Mouse (Mus musculus): ENCODE measurements around the gene Nsun5. TPM values are rescaled to one million over a fixed set of nuclear protein-coding genes. Genes with fewer than 3 reads are reported as not detected.
A peak's percentile ranks its signal among the peaks of the same experiment; 100 is the strongest.

Gene Nsun5
- polyA plus RNA-seq, 1 experiment from 2014 or later, result 35.3 TPM

GRCm38 (mm10) chr5:135376341-135376740 lies 6.6 kb downstream of the Nsun5 start:
- Histone ChIP-seq H3K9ac (replicated peaks) (no peak overlapping the region), H3K4me2 (replicated peaks) (no peak overlapping the region), H3K27me3 (no peaks in the 10 kb centered on the region), H3K4me1 (no peaks in the 10 kb centered on the region), H3K36me3 (peaks cover 97% of the 10 kb centered on the region), H3K9me3 (no peaks in the 10 kb centered on the region), H3K4me3 (no peak overlapping the region), H3K27ac (replicated peaks) (no peak overlapping the region)
- ATAC-seq (ENCODE audit: low FRiP score, low read depth), result no peak
- 56% methylated on average over 2 of the region's 2 CpGs for WGBS

DNA sequence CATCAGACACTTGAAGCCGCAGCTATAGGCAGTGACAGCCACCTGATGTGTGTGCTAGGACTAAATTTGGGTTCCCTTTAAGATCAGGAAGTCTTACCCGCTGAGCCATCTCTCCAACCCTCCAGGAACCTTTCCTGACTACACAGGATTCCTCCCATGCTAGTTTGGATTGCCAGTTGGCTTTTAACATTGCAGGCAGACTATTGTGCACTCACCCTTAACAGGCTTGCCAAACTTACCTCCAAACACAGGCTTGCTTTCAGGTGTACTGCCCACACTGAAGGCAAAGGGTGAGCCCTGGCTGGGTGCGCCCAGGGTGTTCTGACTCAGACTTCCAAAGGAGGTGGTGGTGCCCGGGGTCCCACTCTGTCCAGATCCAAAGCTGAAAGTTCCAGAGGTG lies 10.9 kb downstream of the Nsun5 start:
- ATAC-seq (ENCODE audit: low FRiP score, low read depth), result no peak
- Histone ChIP-seq H3K9ac (replicated peaks) (no peak overlapping the region), H3K4me3 (no peak overlapping the region), H3K36me3 (peaks cover 100% of the 10 kb centered on the region), H3K4me2 (replicated peaks) (no peak overlapping the region), H3K4me1 (no peaks in the 10 kb centered on the region), H3K27ac (replicated peaks) (no peak overlapping the region), H3K9me3 (no peaks in the 10 kb centered on the region), H3K27me3 (no peaks in the 10 kb centered on the region)
- 92% methylated on average over 4 of the region's 4 CpGs for WGBS

GRCm38 (mm10) chr5:135381356-135381925 lies 11.7 kb downstream of the Nsun5 start:
- no peaks in the 10 kb centered on the region for H3K9me3 ChIP-seq
- 91% methylated on average over 10 of the region's 10 CpGs for WGBS
- peaks cover 96% of the 10 kb centered on the region for H3K36me3 ChIP-seq
- H3K9ac ChIP-seq (replicated peaks), result no peak overlapping the region
- H3K4me1 ChIP-seq, result no peaks in the 10 kb centered on the region
- no peak overlapping the region for H3K4me3 ChIP-seq
- no peak for ATAC-seq (ENCODE audit: low FRiP score, low read depth)
- H3K4me2 ChIP-seq (replicated peaks), result no peak overlapping the region
- no peaks in the 10 kb centered on the region for H3K27me3 ChIP-seq
- no peak overlapping the region for H3K27ac ChIP-seq (replicated peaks)

GRCm38 (mm10) chr5:135382746-135383145 lies 13.0 kb downstream of the Nsun5 start:
- Histone ChIP-seq H3K4me3 (no peak overlapping the region), H3K36me3 (peaks cover 96% of the 10 kb centered on the region), H3K9me3 (no peaks in the 10 kb centered on the region), H3K9ac (replicated peaks) (no peak overlapping the region), H3K27ac (replicated peaks) (no peak overlapping the region), H3K4me2 (replicated peaks) (no peak overlapping the region), H3K27me3 (no peaks in the 10 kb centered on the region), H3K4me1 (no peaks in the 10 kb centered on the region)
- 94% methylated on average over 7 of the region's 7 CpGs for WGBS
- ATAC-seq (ENCODE audit: low FRiP score, low read depth), result no peak

DNA sequence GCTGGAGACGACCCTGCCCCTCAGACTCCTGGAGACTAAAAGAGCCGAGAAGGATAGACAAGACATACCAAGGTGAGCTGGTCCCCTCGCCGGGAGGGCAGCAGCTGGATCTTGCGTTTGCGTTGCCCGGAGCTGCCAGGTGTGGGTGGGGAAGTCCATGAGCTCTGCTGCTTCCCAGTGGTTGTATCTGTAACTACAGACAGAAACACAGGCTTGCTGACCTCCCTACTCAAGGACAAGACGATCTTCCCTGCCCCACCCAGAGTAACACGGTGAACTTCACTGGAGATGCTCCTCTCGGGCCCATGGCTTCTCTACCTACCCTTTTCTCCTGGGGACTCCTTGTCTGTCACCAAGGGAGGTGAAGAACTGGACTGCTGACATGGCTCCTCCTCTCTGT lies 14.0 kb downstream of the Nsun5 start:
- no peak overlapping the region for H3K4me2 ChIP-seq (replicated peaks)
- 89% methylated on average over 10 of the region's 10 CpGs for WGBS
- H3K9ac ChIP-seq (replicated peaks), result no peak overlapping the region
- no peak for ATAC-seq (ENCODE audit: low FRiP score, low read depth)
- H3K36me3 ChIP-seq, result peaks cover 96% of the 10 kb centered on the region
- H3K27me3 ChIP-seq, result no peaks in the 10 kb centered on the region
- no peak overlapping the region for H3K27ac ChIP-seq (replicated peaks)
- H3K9me3 ChIP-seq, result no peaks in the 10 kb centered on the region
- H3K4me1 ChIP-seq, result no peaks in the 10 kb centered on the region
- H3K4me3 ChIP-seq, result no peak overlapping the region

DNA sequence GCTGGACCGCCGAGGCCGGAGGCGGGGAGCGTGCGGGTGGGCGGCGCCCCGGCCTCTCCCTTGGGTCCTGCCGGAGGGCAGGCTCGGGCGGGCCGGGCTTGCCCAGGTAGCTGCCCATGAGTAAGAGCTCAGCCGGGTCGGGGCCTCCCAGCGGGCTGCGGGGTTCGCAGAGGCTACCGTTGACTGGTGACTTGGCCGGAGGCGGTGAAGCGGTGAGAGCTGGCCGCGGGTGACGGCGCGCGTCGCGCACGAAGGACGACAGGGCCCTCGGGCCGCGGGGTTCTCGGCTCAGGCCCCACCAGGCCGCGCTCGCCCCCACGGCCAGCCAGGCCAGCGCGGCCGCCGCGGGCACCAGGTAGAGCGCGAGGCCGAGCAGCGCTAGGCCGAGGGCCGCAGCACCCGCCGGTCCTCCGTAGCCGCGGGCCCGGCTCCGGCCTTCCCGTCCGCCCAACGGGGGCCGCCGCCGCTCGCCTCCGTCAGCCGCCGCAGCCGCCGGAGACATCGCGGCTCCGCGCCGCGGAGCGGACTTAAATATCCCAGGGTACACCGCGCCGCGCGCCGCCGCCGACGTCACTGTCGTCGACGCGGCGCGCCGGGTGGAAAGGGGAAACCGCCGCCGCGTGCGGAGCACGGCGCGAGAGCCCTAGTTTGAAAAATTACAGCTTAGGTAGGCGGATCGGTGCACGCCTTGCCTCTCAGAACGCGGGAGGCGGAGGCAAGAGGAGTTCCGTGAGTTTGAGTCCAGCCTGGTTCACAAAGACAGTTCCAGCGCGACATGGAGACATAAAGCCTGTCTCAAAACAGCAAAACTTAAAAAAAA lies 24.5 kb downstream of the Nsun5 start, which contains the start of gene Pom121:
Gene Pom121, minus strand, starts transcription at position 543 of the 820 bp plus-strand sequence.
- ATAC-seq (ENCODE audit: low FRiP score, low read depth), result peak; percentile 90
- peaks cover 14% of the 10 kb centered on the region for H3K4me1 ChIP-seq
- H3K9me3 ChIP-seq, result no peaks in the 10 kb centered on the region
- peak within 1 kb of the TSS; percentile 98 for H3K9ac ChIP-seq (replicated peaks)
- WGBS, result under 1% methylated on average over 109 of the region's 110 CpGs
- peak within 1 kb of the TSS; percentile 99 for H3K4me3 ChIP-seq
- peaks cover 31% of the 10 kb centered on the region for H3K36me3 ChIP-seq
- 0 out of 2 replicates have a peak, but pooled peaks cover 4% of the 10 kb centered on the region for H3K27me3 ChIP-seq
- H3K27ac ChIP-seq (replicated peaks), result peak within 1 kb of the TSS; percentile 90
- H3K4me2 ChIP-seq (replicated peaks), result peak within 1 kb of the TSS; percentile 82

GRCm38 (mm10) chr5:135395826-135396225 lies 26.1 kb downstream of the Nsun5 start:
- no peak for ATAC-seq (ENCODE audit: low FRiP score, low read depth)
- Histone ChIP-seq H3K4me2 (replicated peaks) (no peak overlapping the region), H3K36me3 (peaks cover 15% of the 10 kb centered on the region), H3K27ac (replicated peaks) (no peak overlapping the region), H3K9me3 (no peaks in the 10 kb centered on the region), H3K9ac (replicated peaks) (no peak overlapping the region), H3K4me1 (peaks cover 14% of the 10 kb centered on the region), H3K27me3 (0 out of 2 replicates have a peak, but pooled peaks cover 5% of the 10 kb centered on the region), H3K4me3 (no peak overlapping the region)
- 60% methylated on average over 5 of the region's 5 CpGs for WGBS

- no peak overlapping the region for H3K4me2 ChIP-seq (replicated peaks)
- H3K4me3 ChIP-seq, result no peak overlapping the region
- H3K9me3 ChIP-seq, result no peaks in the 10 kb centered on the region
- H3K36me3 ChIP-seq, result no peaks in the 10 kb centered on the region
- ATAC-seq (ENCODE audit: low FRiP score, low read depth), result no peak
- 70% methylated on average over 6 of the region's 6 CpGs for whole genome bisulfite sequencing
- H3K4me1 ChIP-seq, result peaks cover 4% of the 10 kb centered on the region
- peaks cover 6% of the 10 kb centered on the region; the same call in 1 of the 2 replicates for H3K27me3 ChIP-seq
- no peak overlapping the region for H3K9ac ChIP-seq (replicated peaks)
- H3K27ac ChIP-seq (replicated peaks), result no peak overlapping the region
Measured at GRCm38 (mm10) chr5:135399382-135399781, 29.6 kb downstream of the Nsun5 start.

- H3K4me1 ChIP-seq, result peaks cover 5% of the 10 kb centered on the region; the same call in 1 of the 2 replicates
- WGBS, result 11% methylated on average over 2 of the region's 2 CpGs
- peaks cover 9% of the 10 kb centered on the region; the same call in 1 of the 2 replicates for H3K27me3 ChIP-seq
- H3K4me3 ChIP-seq, result no peak overlapping the region
- ATAC-seq (ENCODE audit: low FRiP score, low read depth), result no peak
- H3K36me3 ChIP-seq, result no peaks in the 10 kb centered on the region
- H3K27ac ChIP-seq (replicated peaks), result no peak overlapping the region
- H3K4me2 ChIP-seq (replicated peaks), result no peak overlapping the region
- H3K9ac ChIP-seq (replicated peaks), result no peak overlapping the region
- no peaks in the 10 kb centered on the region for H3K9me3 ChIP-seq
Measured at GRCm38 (mm10) chr5:135400244-135400643, 30.5 kb downstream of the Nsun5 start.

DNA sequence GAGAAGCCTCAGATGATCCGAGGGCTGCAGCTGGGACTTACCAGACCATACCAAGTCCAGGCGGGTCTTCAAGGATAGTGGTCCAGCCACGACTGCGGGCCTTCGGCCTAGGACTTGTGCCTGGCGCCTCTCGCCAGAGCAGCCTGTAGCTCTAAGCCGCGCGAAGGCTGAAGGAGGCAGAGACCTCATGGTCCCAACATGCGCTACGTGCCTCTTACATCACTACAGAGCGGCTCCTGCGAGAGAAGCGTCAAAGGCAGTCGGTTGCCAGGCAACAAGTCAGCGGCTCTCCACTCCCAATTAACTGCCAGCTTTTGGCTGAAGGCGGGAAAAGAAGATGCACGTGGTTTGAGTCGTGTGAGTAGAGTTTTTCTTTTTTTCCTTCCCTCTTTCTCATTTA lies 34.9 kb downstream of the Nsun5 start:
- no peak overlapping the region; the same call in 1 of the 2 replicates for H3K4me2 ChIP-seq (replicated peaks)
- H3K9ac ChIP-seq (replicated peaks), result no peak overlapping the region
- H3K27ac ChIP-seq (replicated peaks), result no peak overlapping the region
- WGBS, result 33% methylated on average over 20 of the region's 20 CpGs
- H3K27me3 ChIP-seq, result peaks cover 4% of the 10 kb centered on the region; the same call in 1 of the 2 replicates
- peaks cover 5% of the 10 kb centered on the region for H3K36me3 ChIP-seq
- H3K4me1 ChIP-seq, result peaks cover 5% of the 10 kb centered on the region; the same call in 1 of the 2 replicates
- no peak overlapping the region for H3K4me3 ChIP-seq
- ATAC-seq (ENCODE audit: low FRiP score, low read depth), result peak; percentile 58; the same call in 1 of the 2 replicates
- no peaks in the 10 kb centered on the region for H3K9me3 ChIP-seq

GRCm38 (mm10) chr5:135405437-135405836 lies 35.7 kb downstream of the Nsun5 start:
- Histone ChIP-seq H3K9ac (replicated peaks) (no peak overlapping the region), H3K9me3 (no peaks in the 10 kb centered on the region), H3K27ac (replicated peaks) (no peak overlapping the region), H3K27me3 (peaks cover 4% of the 10 kb centered on the region; the same call in 1 of the 2 replicates), H3K36me3 (peaks cover 13% of the 10 kb centered on the region), H3K4me3 (no peak overlapping the region), H3K4me2 (replicated peaks) (no peak overlapping the region), H3K4me1 (peaks cover 5% of the 10 kb centered on the region; the same call in 1 of the 2 replicates)
- WGBS, result 82% methylated on average over 9 of the region's 9 CpGs
- no peak for ATAC-seq (ENCODE audit: low FRiP score, low read depth)

GRCm38 (mm10) chr5:135408114-135408513 lies 38.4 kb downstream of the Nsun5 start:
- Histone ChIP-seq H3K4me1 (peaks cover 5% of the 10 kb centered on the region; the same call in 1 of the 2 replicates), H3K4me2 (replicated peaks) (no peak overlapping the region), H3K9ac (replicated peaks) (no peak overlapping the region), H3K27ac (replicated peaks) (no peak overlapping the region), H3K4me3 (no peak overlapping the region), H3K9me3 (no peaks in the 10 kb centered on the region), H3K27me3 (peaks cover 4% of the 10 kb centered on the region; the same call in 1 of the 2 replicates), H3K36me3 (peaks cover 36% of the 10 kb centered on the region)
- 83% methylated on average over 4 of the region's 4 CpGs for WGBS
- no peak for ATAC-seq (ENCODE audit: low FRiP score, low read depth)

Data from midbrain, embryonic 12.5 days (tissue).